Mouse (Mus musculus) liver, postnatal 0 days (tissue): ENCODE measurements around the gene Gm10974. TPM values are rescaled to one million over a fixed set of nuclear protein-coding genes. Genes with fewer than 3 reads are reported as not detected.

Experiments used
- ATAC-seq: fragments of 200-750 bp; cut with Nextera tagmentation; 2 replicates; pipeline ENCODE4 v1.8.0; 2017; ENCODE audit warnings: mild to moderate bottlenecking, moderate library complexity
- DNase-seq: peaks from one replicate; pipeline ENCODE4 v3.0.0-alpha.2; 2016
- H3K27ac ChIP-seq: fragments of 300-500 bp; sonication (generic); 2 replicates; pipeline ENCODE4 v1.5.1; 2014; ENCODE audit warnings: antibody characterized with exemption, moderate library complexity, mild to moderate bottlenecking, low read depth
- H3K27me3 ChIP-seq: fragments of 300-500 bp; sonication (generic); 2 replicates; pipeline ENCODE4 v1.6.1; 2014; ENCODE audit warnings: low read length, control low read depth, mixed read lengths; ENCODE audit not compliant: insufficient read depth
- H3K36me3 ChIP-seq: fragments of 300-500 bp; sonication (generic); replicated peaks from 2 replicates; pipeline ENCODE4 v1.6.1; 2014; ENCODE audit warnings: mild to moderate bottlenecking, control low read depth, low read length, moderate library complexity, mixed read lengths; ENCODE audit not compliant: insufficient read depth
- H3K4me1 ChIP-seq: fragments of 300-500 bp; sonication (generic); 2 replicates; pipeline ENCODE4 v1.6.1; 2014; ENCODE audit warnings: antibody characterized with exemption, mild to moderate bottlenecking, control low read depth; ENCODE audit not compliant: insufficient read depth
- H3K4me2 ChIP-seq: fragments of 300-500 bp; sonication (generic); 2 replicates; pipeline ENCODE4 v1.6.1; 2014; ENCODE audit warnings: low read depth, mild to moderate bottlenecking, low read length, moderate library complexity, mixed read lengths
- H3K4me3 ChIP-seq: fragments of 300-500 bp; sonication (generic); 2 replicates; pipeline ENCODE4 v1.5.1; 2014; ENCODE audit warnings: low read depth, low read length
- H3K9ac ChIP-seq: fragments of 300-500 bp; sonication (generic); replicated peaks from 2 replicates; pipeline ENCODE4 v1.6.1; 2014; ENCODE audit warnings: mild to moderate bottlenecking, moderate library complexity
- H3K9me3 ChIP-seq: fragments of 300-500 bp; sonication (generic); 2 replicates; pipeline ENCODE4 v1.6.1; 2016; ENCODE audit warnings: mild to moderate bottlenecking, control low read depth, low read length, mixed read lengths
- CTCF ChIP-seq: sonication (generic); IDR thresholded peaks from 2 replicates; pipeline ENCODE4 v1.5.1; 2016; ENCODE audit warnings: antibody characterized with exemption, low read depth
- EP300 ChIP-seq: IDR thresholded peaks from 2 replicates; pipeline ENCODE4 v1.6.1; 2016; ENCODE audit warnings: antibody characterized with exemption, low read depth, mild to moderate bottlenecking
- WGBS: fragments of 180-500 bp; shearing (Covaris S2); extraction: QIAGEN DNeasy Blood & Tissue Kit; methylation state at CpG from one replicate; pipeline ENCODE4 v1.1.7; 2014; ENCODE audit not compliant: insufficient replicate concordance; 5-methylcytosine and 5-hydroxymethylcytosine counted together
- microRNA-seq: library from miRNA; unstranded; fragments of <30 nt; microRNA quantifications from one replicate; pipeline ENCODE4, GENCODE M21; 2016
- polyA plus RNA-seq: library from polyadenylated mRNA; unstranded; fragments of >200 nt; fragmentation: Nextera tagmentation; extraction: Ambion mirVana; gene quantifications from 2 replicates; pipeline ENCODE4 v1.2.1, GENCODE M21; 2015

Gene Gm10974
- polyA plus RNA-seq, 1 experiment from 2014 or later: not detected

DNA sequence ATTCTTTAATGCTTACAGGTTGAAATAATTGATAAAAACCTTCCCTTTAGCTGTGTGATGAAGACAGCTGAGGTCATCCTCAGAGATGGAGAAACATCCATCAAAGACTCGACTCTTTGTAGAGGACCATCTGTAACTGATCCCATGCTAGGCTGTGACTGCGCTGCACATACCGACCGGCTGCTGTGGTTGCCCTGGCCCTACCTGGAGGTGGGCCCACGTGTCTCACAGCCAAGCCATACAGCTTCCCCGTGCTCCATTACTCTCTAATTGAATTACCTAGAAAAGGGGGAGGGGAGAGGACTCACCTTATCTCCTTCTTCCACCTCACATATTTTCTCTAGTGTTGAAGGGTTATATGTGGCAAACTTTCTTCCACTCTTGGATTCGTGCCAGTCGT lies 56.2 kb downstream of the Gm10974 start:
- Histone ChIP-seq H3K4me3 (no peak overlapping the region), H3K4me1 (no peaks in the 10 kb centered on the region; the same call in none of the 2 replicates), H3K4me2 (no peak overlapping the region), H3K9me3 (no peaks in the 10 kb centered on the region), H3K27me3 (peaks cover 22% of the 10 kb centered on the region), H3K27ac (no peak overlapping the region), H3K9ac (no peak overlapping the region), H3K36me3 (no peaks in the 10 kb centered on the region)
- no peak for TF ChIP-seq CTCF
- no peak for TF ChIP-seq EP300
- 75% methylated on average over 8 of the region's 8 CpGs for WGBS
- DNase-seq (no peak), ATAC-seq (no peak)

DNA sequence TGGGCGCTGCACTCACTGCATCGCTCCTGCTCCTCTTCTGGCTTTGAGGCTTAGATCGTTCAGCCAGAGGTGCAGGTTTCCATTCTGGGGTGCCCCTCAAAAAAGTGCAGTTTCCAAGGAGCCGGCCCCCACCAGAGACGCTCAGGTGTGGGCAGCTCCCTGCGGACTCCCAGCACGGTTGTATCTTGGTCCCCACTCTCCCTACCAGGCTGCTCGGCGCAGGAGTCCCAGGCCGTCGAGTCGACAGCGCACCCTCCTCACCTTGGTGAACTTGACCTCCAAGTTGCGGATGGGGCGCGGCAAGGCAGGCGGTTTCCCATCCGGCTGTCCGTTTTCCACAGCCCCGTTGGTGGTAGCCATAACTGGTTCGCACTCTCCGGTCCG lies 61.3 kb downstream of the Gm10974 start:
- Histone ChIP-seq H3K4me1 (peaks cover 6% of the 10 kb centered on the region), H3K9me3 (no peaks in the 10 kb centered on the region), H3K4me3 (peak overlapping the region; percentile 31), H3K9ac (no peak overlapping the region), H3K36me3 (no peaks in the 10 kb centered on the region), H3K27ac (no peak overlapping the region), H3K4me2 (peak overlapping the region; percentile 63), H3K27me3 (peaks cover 47% of the 10 kb centered on the region)
- DNase-seq: no peak
- TF ChIP-seq CTCF (no peak), EP300 (no peak)
- 2% methylated on average over 23 of the region's 23 CpGs for WGBS
- no peak for ATAC-seq

DNA sequence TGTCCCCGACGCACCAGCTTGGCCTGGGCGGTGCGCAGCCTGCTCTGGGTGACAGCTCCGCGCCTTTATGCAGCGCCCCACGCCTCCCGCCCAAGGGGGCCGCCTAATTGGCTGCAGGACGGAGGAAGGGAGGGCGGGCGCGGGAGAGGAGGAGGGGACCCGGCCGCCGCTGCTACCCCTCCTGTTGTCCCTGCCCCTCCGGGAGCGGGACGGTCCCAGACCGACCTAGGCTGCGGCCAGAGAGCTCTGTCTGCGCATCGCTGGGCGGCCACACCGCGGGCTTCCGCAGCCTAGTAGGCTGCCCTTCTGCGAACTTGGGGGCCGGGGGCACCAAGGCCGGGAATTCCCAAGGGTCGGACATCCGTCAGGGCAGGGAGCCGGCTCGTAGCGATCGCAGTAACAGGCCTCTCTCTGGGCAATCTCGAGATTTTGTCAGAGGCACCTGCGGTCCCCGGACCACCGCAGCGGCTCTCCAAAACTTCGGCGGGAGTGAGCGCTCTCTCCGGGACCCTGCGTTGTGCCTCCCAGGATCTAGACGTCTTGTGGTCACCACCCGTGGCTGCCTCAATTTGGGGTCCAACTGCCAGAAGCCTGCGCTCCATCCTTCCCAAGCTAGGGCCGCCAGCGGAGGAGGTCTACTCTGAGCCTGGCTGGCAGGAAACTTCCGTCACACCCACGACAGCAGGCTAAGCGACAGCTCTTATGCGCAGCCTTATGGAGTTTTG lies 61.9 kb downstream of the Gm10974 start, which contains the start of gene Aldh1a3:
TSS of gene Aldh1a3 (minus strand) at position 81 of the 725 bp plus-strand sequence.
- H3K4me3 ChIP-seq: peak within 1 kb of the TSS; percentile 31
- H3K9ac ChIP-seq: no peak within 1 kb of the TSS
- DNase-seq: peak; percentile 44
- peaks cover 6% of the 10 kb centered on the region for H3K4me1 ChIP-seq
- H3K27me3 ChIP-seq: peaks cover 47% of the 10 kb centered on the region
- ATAC-seq: peak; percentile 43; the same call in 1 of the 2 replicates
- H3K4me2 ChIP-seq: peak within 1 kb of the TSS; percentile 63
- TF ChIP-seq CTCF (no peak), EP300 (no peak)
- no peaks in the 10 kb centered on the region for H3K36me3 ChIP-seq
- 3% methylated on average over 54 of the region's 56 CpGs for WGBS
- H3K27ac ChIP-seq: no peak within 1 kb of the TSS
- no peaks in the 10 kb centered on the region for H3K9me3 ChIP-seq

DNA sequence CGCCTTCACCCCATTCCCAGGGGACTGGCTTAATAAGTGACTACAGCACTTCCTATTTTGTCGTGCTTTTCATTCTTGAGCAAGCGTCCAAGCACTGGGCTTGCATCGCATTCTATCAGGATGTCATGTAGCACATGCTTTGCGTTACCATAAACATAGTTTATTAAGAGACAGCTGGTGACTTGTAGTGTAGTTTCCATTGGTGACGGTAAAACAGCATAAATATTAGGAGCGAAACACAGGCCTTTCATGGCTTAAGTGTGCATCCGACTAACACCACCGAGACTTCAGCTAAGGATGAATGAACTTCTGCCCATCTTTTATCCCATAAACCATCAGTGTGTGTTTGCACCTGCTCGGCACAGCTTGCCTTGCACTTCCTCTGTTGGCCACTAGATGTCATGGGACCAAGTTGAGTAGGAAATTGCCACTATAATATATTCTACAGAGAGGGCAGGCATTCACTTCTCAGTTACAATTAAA lies 68.8 kb downstream of the Gm10974 start:
- Histone ChIP-seq H3K9ac (no peak overlapping the region), H3K27ac (no peak overlapping the region), H3K4me3 (no peak overlapping the region), H3K4me1 (no peaks in the 10 kb centered on the region), H3K27me3 (no peaks in the 10 kb centered on the region), H3K9me3 (no peaks in the 10 kb centered on the region), H3K4me2 (no peak overlapping the region), H3K36me3 (no peaks in the 10 kb centered on the region)
- DNase-seq (peak; percentile 67), ATAC-seq (no peak)
- TF ChIP-seq EP300: no peak
- TF ChIP-seq CTCF: peak; percentile 85
- WGBS: 41% methylated on average over 10 of the region's 10 CpGs

Small RNA genes lying within 50 kb of the gene (microRNA-seq; reads per million reads assigned to microRNA genes)
- gene Mir7057: not detected

Other genes starting within 250 kb of the Gm10974 start
- gene Lrrk1, start 22.4 kb downstream of the Gm10974 start, polyA plus RNA-seq: 2.6 and 3.0 TPM in 2 replicates
- gene Aldh1a3, start 61.6 kb downstream of the Gm10974 start, polyA plus RNA-seq: 1.3 and 1.4 TPM in 2 replicates